Mouse (Mus musculus) midbrain, embryonic 10.5 days (tissue): ENCODE data around the gene Eid3. TPM values are rescaled to one million over a fixed set of nuclear protein-coding genes. Genes with fewer than 3 reads are reported as not detected.

Experiments
- DNase-seq: peaks from one replicate; pipeline ENCODE4 v3.0.0-alpha.2; 2017; ENCODE audit warnings: low spot score
- H3K27ac ChIP-seq: fragments of 300-500 bp; sonication (generic); replicated peaks from 2 replicates; pipeline ENCODE4 v1.5.1; 2016; ENCODE audit warnings: mild to moderate bottlenecking
- H3K27me3 ChIP-seq: fragments of 300-500 bp; sonication (generic); 2 replicates; pipeline ENCODE4 v1.6.1; 2016; ENCODE audit warnings: low read depth, mild to moderate bottlenecking; ENCODE audit not compliant: poor library complexity, severe bottlenecking
- H3K36me3 ChIP-seq: fragments of 300-500 bp; sonication (generic); 2 replicates; pipeline ENCODE4 v1.6.1; 2016; ENCODE audit warnings: mild to moderate bottlenecking, moderate library complexity
- H3K4me1 ChIP-seq: fragments of 300-500 bp; sonication (generic); 2 replicates; pipeline ENCODE4 v1.6.1; 2016
- H3K4me3 ChIP-seq: fragments of 300-500 bp; sonication (generic); 2 replicates; pipeline ENCODE4 v1.5.1; 2016; ENCODE audit warnings: mild to moderate bottlenecking, moderate library complexity
- H3K9me3 ChIP-seq: fragments of 300-500 bp; sonication (generic); replicated peaks from 2 replicates; pipeline ENCODE4 v1.6.1; 2016; ENCODE audit warnings: mild to moderate bottlenecking
- WGBS: fragments of 180-500 bp; shearing (Covaris S2); methylation state at CpG from one replicate; pipeline ENCODE4 v1.1.7; 2016; 5-methylcytosine and 5-hydroxymethylcytosine counted together
- polyA plus RNA-seq: library from polyadenylated mRNA; unstranded; fragments of >200 nt; fragmentation: Nextera tagmentation; extraction: Ambion mirVana; gene quantifications from 2 replicates; pipeline ENCODE4 v1.2.1, GENCODE M21; 2016

Gene Eid3
- polyA plus RNA-seq, 1 experiment from 2014 or later: 0.15 TPM

- Histone ChIP-seq H3K36me3 (peaks cover 42% of the 10 kb centered on the region), H3K9me3 (no peaks in the 10 kb centered on the region), H3K4me1 (peaks cover 26% of the 10 kb centered on the region), H3K27me3 (no peaks in the 10 kb centered on the region), H3K4me3 (peak overlapping the region; percentile 1; the same call in 1 of the 2 replicates), H3K27ac (no peak overlapping the region)
- DNase-seq: no peak
- 48% methylated on average over 16 of the region's 16 CpGs for WGBS
Observed at GRCm38 (mm10) chr10:82899810-82900421, 33.5 kb downstream of the Eid3 start.

- Histone ChIP-seq H3K27ac (no peak overlapping the region), H3K4me1 (peaks cover 26% of the 10 kb centered on the region), H3K4me3 (peak overlapping the region; percentile 1; the same call in 1 of the 2 replicates), H3K27me3 (no peaks in the 10 kb centered on the region), H3K9me3 (no peaks in the 10 kb centered on the region), H3K36me3 (peaks cover 35% of the 10 kb centered on the region)
- 32% methylated on average over 7 of the region's 7 CpGs for WGBS
- peak; percentile 39 for DNase-seq
Observed at GRCm38 (mm10) chr10:82900546-82900945, 34.1 kb downstream of the Eid3 start.

GRCm38 (mm10) chr10:82901436-82901835 is 35.0 kb downstream of the Eid3 start:
- Histone ChIP-seq H3K27me3 (no peaks in the 10 kb centered on the region), H3K27ac (no peak overlapping the region), H3K9me3 (no peaks in the 10 kb centered on the region), H3K4me1 (peaks cover 26% of the 10 kb centered on the region), H3K36me3 (peaks cover 27% of the 10 kb centered on the region), H3K4me3 (no peak overlapping the region)
- DNase-seq: peak; percentile 85
- WGBS: 6% methylated on average over 7 of the region's 7 CpGs

- H3K36me3 ChIP-seq: no peaks in the 10 kb centered on the region
- H3K27ac ChIP-seq: no peak overlapping the region
- H3K27me3 ChIP-seq: no peaks in the 10 kb centered on the region
- peaks cover 5% of the 10 kb centered on the region for H3K4me1 ChIP-seq
- WGBS: 89% methylated on average over 7 of the region's 7 CpGs
- DNase-seq: no peak
- no peak overlapping the region for H3K4me3 ChIP-seq
- H3K9me3 ChIP-seq: no peaks in the 10 kb centered on the region
Observed at GRCm38 (mm10) chr10:82908526-82908925, 42.1 kb downstream of the Eid3 start.

- H3K9me3 ChIP-seq: no peaks in the 10 kb centered on the region
- no peak overlapping the region for H3K4me3 ChIP-seq
- H3K4me1 ChIP-seq: peaks cover 5% of the 10 kb centered on the region
- H3K27me3 ChIP-seq: no peaks in the 10 kb centered on the region
- no peak overlapping the region for H3K27ac ChIP-seq
- 18% methylated on average over 9 of the region's 9 CpGs for WGBS
- peak; percentile 66 for DNase-seq
- no peaks in the 10 kb centered on the region for H3K36me3 ChIP-seq
Observed at GRCm38 (mm10) chr10:82909382-82909781, 43.0 kb downstream of the Eid3 start.

- Histone ChIP-seq H3K9me3 (no peaks in the 10 kb centered on the region), H3K27ac (no peak overlapping the region), H3K36me3 (no peaks in the 10 kb centered on the region), H3K4me1 (peaks cover 5% of the 10 kb centered on the region), H3K27me3 (no peaks in the 10 kb centered on the region), H3K4me3 (no peak overlapping the region)
- DNase-seq: no peak
- 77% methylated on average over 3 of the region's 3 CpGs for WGBS
Observed at GRCm38 (mm10) chr10:82910198-82910597, 43.8 kb downstream of the Eid3 start.

- DNase-seq: no peak
- 87% methylated on average over 4 of the region's 4 CpGs for WGBS
- Histone ChIP-seq H3K4me3 (no peak overlapping the region), H3K9me3 (no peaks in the 10 kb centered on the region), H3K27ac (no peak overlapping the region), H3K27me3 (no peaks in the 10 kb centered on the region), H3K4me1 (peaks cover 5% of the 10 kb centered on the region), H3K36me3 (no peaks in the 10 kb centered on the region)
Observed at GRCm38 (mm10) chr10:82913238-82913637, 46.8 kb downstream of the Eid3 start.

GRCm38 (mm10) chr10:82913772-82914171 is 47.3 kb downstream of the Eid3 start:
- no peak overlapping the region for H3K27ac ChIP-seq
- peaks cover 5% of the 10 kb centered on the region for H3K4me1 ChIP-seq
- WGBS: 90% methylated on average over 6 of the region's 6 CpGs
- no peaks in the 10 kb centered on the region for H3K9me3 ChIP-seq
- no peak for DNase-seq
- no peak overlapping the region for H3K4me3 ChIP-seq
- H3K36me3 ChIP-seq: no peaks in the 10 kb centered on the region
- H3K27me3 ChIP-seq: no peaks in the 10 kb centered on the region

Other genes with a start within 250 kb of the Eid3 start
- gene 1190007I07Rik, start 243.4 kb upstream of the Eid3 start, polyA plus RNA-seq: 35.7 and 43.3 TPM in 2 replicates
- gene Tdg, start 236.8 kb upstream of the Eid3 start, polyA plus RNA-seq: 288 and 307 TPM in 2 replicates
- 2.2 and 2.3 TPM in 2 replicates for gene Glt8d2, start 176.0 kb upstream of the Eid3 start, polyA plus RNA-seq
- 25.6 and 27.2 TPM in 2 replicates for gene Hcfc2, start 170.5 kb upstream of the Eid3 start, polyA plus RNA-seq
- 60.7 and 61.1 TPM in 2 replicates for gene Nfyb, start 102.5 kb upstream of the Eid3 start, polyA plus RNA-seq
- 163 and 169 TPM in 2 replicates for gene Txnrd1, start 32.7 kb upstream of the Eid3 start, polyA plus RNA-seq
- gene Chst11, start 118.9 kb downstream of the Eid3 start, polyA plus RNA-seq: 0.94 and 1.1 TPM in 2 replicates